Mouse (Mus musculus): ENCODE results near the gene Zfp94.

- TF ChIP-seq ZC3H11A (IDR thresholded peaks at IDR 0.05; ENCODE audit: borderline replicate concordance, low read depth, low read length) (no peak), ZNF384 (IDR thresholded peaks at IDR 0.05; ENCODE audit: low read depth, low read length) (no peak), CHD2 (IDR thresholded peaks at IDR 0.05; ENCODE audit: low read depth, low read length) (no peak)
Observed at GRCm38 (mm10) chr7:24363228-24363627, 46.8 kb upstream of the Zfp94 start.

Data from ES-E14 (cell line).